Mouse (Mus musculus): ENCODE data around the gene Brd2. TPM values are rescaled to one million over a fixed set of nuclear protein-coding genes. Genes with fewer than 3 reads are reported as not detected.
A peak's percentile ranks its signal among the peaks of the same experiment; 100 is the strongest.

Brd2 gene
- 197 and 217 TPM in 2 replicates for polyA plus RNA-seq (2012; rRNA removed)
- 121 and 141 TPM in 2 replicates for polyA plus RNA-seq (2014; fragmentation: Nextera tagmentation; extraction: Ambion mirVana)

DNA sequence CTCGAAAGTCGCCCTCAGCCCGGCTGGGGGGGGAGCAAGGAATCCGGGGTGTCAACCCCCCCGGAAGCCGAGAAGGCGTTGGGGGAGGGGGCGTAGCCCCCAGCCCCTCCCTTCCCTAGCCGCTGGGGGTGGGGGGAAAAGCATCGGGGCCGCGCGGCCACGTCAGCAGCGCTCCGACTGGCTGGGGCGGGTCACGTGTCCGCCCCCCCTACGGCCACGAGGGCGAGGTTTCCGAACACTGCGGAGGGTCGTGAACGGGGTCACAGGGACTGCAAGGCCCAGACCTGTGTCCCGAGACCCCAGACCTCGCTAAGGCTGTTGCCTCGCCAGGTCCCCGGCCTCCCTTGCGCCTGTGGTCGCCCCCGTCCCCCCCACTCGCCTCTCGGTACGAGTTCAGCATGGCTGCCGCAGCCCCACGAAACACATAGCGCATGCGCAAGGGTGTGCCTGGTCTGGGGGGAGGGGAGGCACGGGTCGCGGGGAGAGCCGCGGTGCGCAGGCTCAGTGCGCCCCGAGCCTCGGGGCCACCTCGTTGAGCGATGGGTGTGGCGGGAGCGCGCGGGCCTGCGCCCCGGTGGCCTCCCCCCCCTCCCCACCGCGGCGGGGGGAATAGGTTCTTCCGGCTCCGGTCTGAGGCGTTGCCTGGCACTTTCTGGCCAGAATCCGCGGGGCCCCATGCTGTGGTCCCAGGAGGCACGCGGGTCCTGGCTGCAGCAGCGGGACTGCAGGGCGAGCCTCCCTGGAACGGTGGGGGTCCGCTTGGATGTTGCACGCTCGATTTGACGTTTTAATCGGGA, at the start of gene Brd2:
TSS of gene Brd2 (minus strand) at position 447 of the 797 bp plus-strand sequence.
- peak within 1 kb of the TSS; percentile 100 for H3K27ac ChIP-seq (replicated peaks; ENCODE audit: low read depth, low read length)
- H3K4me1 ChIP-seq (ENCODE audit: control insufficient read depth, insufficient read depth, low read length) = peaks cover 9% of the 10 kb centered on the region; the same call in 1 of the 2 replicates
- H3K4me2 ChIP-seq (replicated peaks; ENCODE audit: low read depth, low read length, severe bottlenecking) = peak within 1 kb of the TSS; percentile 97
- WGBS = under 1% methylated on average over 57 of the region's 75 CpGs
- ATAC-seq (ENCODE audit: low FRiP score, low read depth) (peak; percentile 53), DNase-seq (ENCODE audit: low spot score) (peak; percentile 96)
- no peaks in the 10 kb centered on the region for H3K27me3 ChIP-seq (ENCODE audit: control insufficient read depth, insufficient read depth, low read length)
- peaks cover 17% of the 10 kb centered on the region for H3K36me3 ChIP-seq (ENCODE audit: control insufficient read depth, insufficient read depth, low read length)
- TF ChIP-seq POLR2A (IDR thresholded peaks at IDR 0.05; ENCODE audit: borderline replicate concordance, extremely low read depth, insufficient read depth, insufficient read length) = 0 out of 2 replicates have a peak, but pooled peaks have one; percentile 53
- H3K9ac ChIP-seq (ENCODE audit: low read depth, low read length, severe bottlenecking) = peak within 1 kb of the TSS; percentile 97
- H3K4me3 ChIP-seq (replicated peaks; ENCODE audit: low read length) = peak within 1 kb of the TSS; percentile 100
- H3K9me3 ChIP-seq (ENCODE audit: control insufficient read depth, low read length) = no peaks in the 10 kb centered on the region

DNA sequence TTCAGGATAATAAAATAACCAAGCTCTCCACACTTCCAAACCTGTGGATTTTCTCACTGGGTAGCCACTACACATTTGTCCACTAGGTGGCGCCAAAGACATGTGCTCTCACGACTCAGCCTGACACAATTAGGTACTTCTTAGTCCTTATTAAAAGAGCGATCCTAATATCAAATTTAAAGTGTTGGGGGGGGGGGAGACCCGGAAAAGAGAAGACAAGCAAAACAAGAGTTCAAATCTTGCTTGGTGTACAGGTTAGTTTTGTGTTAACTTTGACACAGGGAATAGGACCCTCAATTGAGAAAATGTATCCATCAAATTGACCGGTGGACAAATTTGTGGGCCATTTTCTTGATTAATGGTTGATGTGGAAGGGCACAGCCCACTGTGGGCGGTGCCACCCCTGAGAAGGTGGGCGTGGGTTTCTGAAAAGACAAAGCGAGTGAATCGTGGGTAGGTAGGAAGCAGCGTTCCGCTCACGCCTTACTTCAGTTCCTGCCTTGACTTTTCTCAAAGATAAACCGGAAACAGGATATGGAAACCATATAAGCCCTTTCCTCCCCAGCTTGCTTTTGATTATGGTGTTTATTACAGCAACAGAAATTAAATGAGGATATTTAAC, 48.6 kb upstream of the Brd2 start:
- 41% methylated on average over 13 of the region's 13 CpGs for WGBS
- DNase-seq (ENCODE audit: low spot score) (peak; percentile 75), ATAC-seq (ENCODE audit: low FRiP score, low read depth) (no peak)
- Histone ChIP-seq H3K4me3 (replicated peaks; ENCODE audit: low read length) (no peak overlapping the region), H3K4me2 (replicated peaks; ENCODE audit: low read depth, low read length, severe bottlenecking) (no peak overlapping the region), H3K27me3 (ENCODE audit: control insufficient read depth, insufficient read depth, low read length) (no peaks in the 10 kb centered on the region), H3K27ac (replicated peaks; ENCODE audit: low read depth, low read length) (no peak overlapping the region), H3K9me3 (ENCODE audit: control insufficient read depth, low read length) (peaks cover 4% of the 10 kb centered on the region; the same call in 1 of the 2 replicates), H3K4me1 (ENCODE audit: control insufficient read depth, insufficient read depth, low read length) (no peaks in the 10 kb centered on the region), H3K9ac (ENCODE audit: low read depth, low read length, severe bottlenecking) (no peak overlapping the region), H3K36me3 (ENCODE audit: control insufficient read depth, insufficient read depth, low read length) (no peaks in the 10 kb centered on the region)
- no peak for TF ChIP-seq POLR2A (IDR thresholded peaks at IDR 0.05; ENCODE audit: borderline replicate concordance, extremely low read depth, insufficient read depth, insufficient read length)

DNA sequence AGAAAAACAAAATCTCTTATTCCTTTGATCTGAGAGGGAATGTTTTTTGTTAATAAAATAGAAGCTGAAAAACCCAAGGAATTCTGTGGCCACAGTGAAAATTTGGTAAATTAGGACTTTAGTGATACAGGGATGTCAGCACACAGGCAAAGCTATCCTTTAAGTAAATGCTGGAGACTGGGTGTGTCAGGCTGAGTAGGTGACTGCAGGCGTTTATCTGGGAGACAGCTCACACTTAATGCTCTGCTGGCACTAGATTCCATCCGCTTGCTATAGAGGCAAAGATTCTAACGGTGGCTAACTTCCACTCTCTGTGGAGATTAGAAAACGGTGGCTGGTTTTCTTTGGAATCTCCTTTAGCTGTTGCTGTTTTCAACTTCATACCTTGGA, 48.0 kb upstream of the Brd2 start:
- no peak overlapping the region for H3K4me2 ChIP-seq (replicated peaks; ENCODE audit: low read depth, low read length, severe bottlenecking)
- no peaks in the 10 kb centered on the region for H3K4me1 ChIP-seq (ENCODE audit: control insufficient read depth, insufficient read depth, low read length)
- no peaks in the 10 kb centered on the region for H3K36me3 ChIP-seq (ENCODE audit: control insufficient read depth, insufficient read depth, low read length)
- H3K27me3 ChIP-seq (ENCODE audit: control insufficient read depth, insufficient read depth, low read length) = no peaks in the 10 kb centered on the region
- H3K4me3 ChIP-seq (replicated peaks; ENCODE audit: low read length) = no peak overlapping the region
- H3K9me3 ChIP-seq (ENCODE audit: control insufficient read depth, low read length) = peaks cover 4% of the 10 kb centered on the region; the same call in 1 of the 2 replicates
- DNase-seq (ENCODE audit: low spot score) (no peak), ATAC-seq (ENCODE audit: low FRiP score, low read depth) (no peak)
- H3K9ac ChIP-seq (ENCODE audit: low read depth, low read length, severe bottlenecking) = no peak overlapping the region
- TF ChIP-seq POLR2A (IDR thresholded peaks at IDR 0.05; ENCODE audit: borderline replicate concordance, extremely low read depth, insufficient read depth, insufficient read length) = no peak
- no peak overlapping the region for H3K27ac ChIP-seq (replicated peaks; ENCODE audit: low read depth, low read length)
- WGBS = 16% methylated on average over 4 of the region's 4 CpGs

DNA sequence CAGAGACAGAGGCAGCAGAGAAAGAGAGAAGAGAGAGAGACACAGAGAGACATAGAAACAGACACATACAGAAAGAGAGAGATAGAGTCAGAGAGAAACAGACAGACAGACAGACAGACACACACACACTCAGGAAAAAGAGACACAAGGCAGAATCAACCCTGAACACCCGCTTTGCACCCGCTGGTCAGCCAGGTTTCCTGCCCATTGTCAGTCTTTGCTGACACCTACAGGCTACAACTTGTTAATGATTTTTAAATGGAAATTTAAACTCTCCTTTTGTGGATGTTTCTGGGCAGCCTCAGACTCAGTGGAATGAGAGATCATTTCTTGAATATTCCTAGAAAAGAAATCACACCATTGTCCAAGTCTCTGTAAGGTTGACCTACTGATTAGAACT, 46.8 kb upstream of the Brd2 start:
- DNase-seq (ENCODE audit: low spot score) = no peak
- Histone ChIP-seq H3K27me3 (ENCODE audit: control insufficient read depth, insufficient read depth, low read length) (no peaks in the 10 kb centered on the region), H3K36me3 (ENCODE audit: control insufficient read depth, insufficient read depth, low read length) (no peaks in the 10 kb centered on the region), H3K9me3 (ENCODE audit: control insufficient read depth, low read length) (peaks cover 4% of the 10 kb centered on the region; the same call in 1 of the 2 replicates), H3K9ac (ENCODE audit: low read depth, low read length, severe bottlenecking) (no peak overlapping the region), H3K27ac (replicated peaks; ENCODE audit: low read depth, low read length) (no peak overlapping the region), H3K4me3 (replicated peaks; ENCODE audit: low read length) (no peak overlapping the region), H3K4me2 (replicated peaks; ENCODE audit: low read depth, low read length, severe bottlenecking) (no peak overlapping the region), H3K4me1 (ENCODE audit: control insufficient read depth, insufficient read depth, low read length) (no peaks in the 10 kb centered on the region)
- ATAC-seq (ENCODE audit: low FRiP score, low read depth) = 0 out of 2 replicates have a peak, but pooled peaks have one; percentile 55
- TF ChIP-seq POLR2A (IDR thresholded peaks at IDR 0.05; ENCODE audit: borderline replicate concordance, extremely low read depth, insufficient read depth, insufficient read length) = no peak
- 0% methylated on average over 2 of the region's 2 CpGs for WGBS

DNA sequence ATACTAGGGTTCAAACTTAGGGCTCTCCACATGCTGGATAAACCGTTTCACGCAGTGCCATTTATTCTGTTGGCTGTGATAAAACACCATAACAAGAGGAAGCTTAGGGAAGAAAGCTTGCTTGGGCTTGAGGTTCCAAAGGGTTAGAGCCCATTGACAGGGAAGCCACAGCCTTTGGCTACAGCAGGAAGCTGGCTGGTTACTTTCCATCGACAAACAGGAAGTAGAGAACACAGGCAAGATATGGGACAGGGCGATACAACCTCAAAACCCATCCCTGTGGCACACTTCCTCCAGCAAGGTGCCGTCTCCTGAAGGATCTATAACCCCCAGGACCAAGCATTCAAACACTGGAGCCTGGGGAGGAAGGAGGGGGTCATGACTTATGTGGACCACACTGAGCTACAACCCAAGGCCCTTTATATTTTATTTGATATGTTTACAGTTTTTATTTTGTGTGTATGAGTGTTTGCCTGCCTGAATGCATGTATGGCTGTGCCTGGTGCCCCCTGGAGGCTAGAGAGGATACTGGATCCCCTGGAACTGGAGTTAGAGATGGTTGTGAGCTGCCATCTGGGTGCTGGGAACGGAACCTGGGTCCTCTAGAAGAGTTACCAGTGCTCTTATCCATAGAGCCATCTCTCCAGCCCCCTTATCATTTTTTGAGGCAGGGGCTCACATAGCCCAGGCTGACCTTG, 42.7 kb upstream of the Brd2 start:
- WGBS = 86% methylated on average over 6 of the region's 6 CpGs
- no peak overlapping the region for H3K9ac ChIP-seq (ENCODE audit: low read depth, low read length, severe bottlenecking)
- H3K27ac ChIP-seq (replicated peaks; ENCODE audit: low read depth, low read length) = no peak overlapping the region
- no peaks in the 10 kb centered on the region for H3K9me3 ChIP-seq (ENCODE audit: control insufficient read depth, low read length)
- H3K36me3 ChIP-seq (ENCODE audit: control insufficient read depth, insufficient read depth, low read length) = no peaks in the 10 kb centered on the region
- H3K4me2 ChIP-seq (replicated peaks; ENCODE audit: low read depth, low read length, severe bottlenecking) = no peak overlapping the region
- no peak overlapping the region for H3K4me3 ChIP-seq (replicated peaks; ENCODE audit: low read length)
- no peak for TF ChIP-seq POLR2A (IDR thresholded peaks at IDR 0.05; ENCODE audit: borderline replicate concordance, extremely low read depth, insufficient read depth, insufficient read length)
- no peak for ATAC-seq (ENCODE audit: low FRiP score, low read depth)
- no peaks in the 10 kb centered on the region for H3K27me3 ChIP-seq (ENCODE audit: control insufficient read depth, insufficient read depth, low read length)
- H3K4me1 ChIP-seq (ENCODE audit: control insufficient read depth, insufficient read depth, low read length) = no peaks in the 10 kb centered on the region
- DNase-seq (ENCODE audit: low spot score) = no peak
